Mouse (Mus musculus) layer of hippocampus, adult 18-20 months (tissue): ENCODE measurements at regions not wholly inside any gene's neighbourhood (a gene's known extent, or its start where the extent isn't known, plus 50 kb on each side); places are given as distances from the start of the nearest gene placed in this dataset.
A peak's percentile ranks its signal among the peaks of the same experiment; 100 is the strongest.

Experiments used
- DNase-seq, 2 experiments: peaks; one replicate each; pipeline ENCODE4 v3.0.0; 2022; ENCODE audit warnings: low spot score in 2 of 2

DNA sequence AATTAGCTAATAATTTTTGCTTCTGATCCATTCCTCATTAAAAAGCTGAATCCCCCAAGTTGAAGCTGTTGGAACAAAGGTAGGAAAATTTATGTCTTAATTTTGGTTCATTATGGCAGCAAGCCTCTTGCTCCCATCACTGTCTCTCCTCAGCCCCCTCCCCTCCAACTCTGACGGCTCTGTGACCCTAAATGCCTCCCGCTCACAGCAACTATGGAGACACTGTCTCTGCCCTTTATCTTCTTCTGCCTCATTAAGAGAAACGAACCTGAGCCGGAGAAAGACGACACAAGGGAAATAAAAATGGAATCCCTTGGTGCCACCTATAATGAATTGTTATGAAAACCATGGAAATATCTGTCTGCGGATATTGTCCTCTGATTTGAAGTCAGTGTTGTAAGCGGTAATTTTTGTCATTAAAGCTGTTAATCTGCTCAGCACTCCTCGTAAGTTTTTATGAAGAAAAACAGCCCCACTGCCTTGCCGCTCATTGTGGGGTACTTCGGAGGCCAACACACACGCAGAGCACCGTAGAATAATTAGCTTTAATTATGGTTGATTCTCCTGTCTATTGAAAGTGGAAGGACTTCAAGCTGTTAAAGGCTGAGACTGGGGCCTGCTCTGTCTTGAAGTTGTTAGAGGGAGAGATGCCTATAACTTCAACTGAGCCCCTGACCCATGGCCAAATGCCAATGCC, 208.1 kb upstream of the Clint1 start:
- DNase-seq = no peak

DNA sequence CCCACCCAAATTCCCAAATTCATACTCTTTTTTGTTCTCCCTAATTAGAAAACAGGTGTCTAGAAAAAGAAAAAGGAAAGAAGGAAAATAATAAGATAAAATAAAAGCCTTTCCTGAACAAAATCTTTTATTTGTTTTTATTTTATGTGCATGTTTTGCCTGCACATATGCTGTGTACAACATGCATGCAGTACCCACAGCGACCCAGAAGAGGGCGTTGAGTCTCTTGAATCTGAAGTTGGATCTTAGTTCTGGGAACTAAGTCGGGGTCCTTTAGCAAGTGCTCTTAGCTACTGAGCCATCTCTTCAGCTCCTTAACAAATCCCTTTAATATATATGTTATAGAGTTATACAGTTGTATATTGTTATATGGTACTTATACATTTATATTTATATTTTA, 206.0 kb upstream of the Clint1 start:
- DNase-seq = no peak

DNA sequence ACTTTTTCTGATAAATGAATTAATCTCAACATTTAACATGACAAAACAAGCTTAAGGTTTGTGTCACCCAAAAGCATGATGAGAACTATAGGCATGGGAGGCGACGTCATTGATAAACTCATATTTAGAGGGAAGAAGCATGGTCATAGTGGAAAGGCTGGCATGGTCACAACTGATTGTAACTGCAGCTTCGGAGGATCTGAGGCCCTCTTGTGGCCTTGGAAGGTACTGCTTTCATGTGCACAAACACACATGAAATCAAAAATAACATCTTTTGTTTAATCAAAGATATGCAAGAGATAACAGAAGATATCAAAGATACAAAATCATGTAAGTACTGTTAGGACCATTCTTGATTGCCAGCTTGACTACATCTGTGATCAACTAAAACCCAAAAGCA, 204.0 kb upstream of the Clint1 start:
- no peak for DNase-seq

DNA sequence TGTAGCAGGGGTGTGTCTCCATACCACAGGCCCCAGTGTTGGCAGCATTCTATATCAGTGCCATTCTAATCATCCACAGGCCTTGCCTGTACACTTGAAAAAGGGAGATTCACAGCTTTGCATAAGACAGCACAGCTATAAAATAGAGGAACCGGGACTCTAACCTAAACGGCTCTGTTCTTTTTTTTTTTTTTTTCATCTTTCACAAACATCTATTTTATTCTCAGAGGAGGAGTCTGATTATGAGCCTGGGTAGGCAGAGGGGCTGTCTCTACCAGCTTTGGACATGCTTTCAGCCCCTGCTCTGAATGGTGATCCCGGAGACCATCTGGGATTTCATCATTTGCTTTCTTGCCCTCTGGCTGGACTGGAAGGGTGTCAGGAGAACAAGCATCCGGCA, 195.6 kb upstream of the Clint1 start:
- no peak for DNase-seq

DNA sequence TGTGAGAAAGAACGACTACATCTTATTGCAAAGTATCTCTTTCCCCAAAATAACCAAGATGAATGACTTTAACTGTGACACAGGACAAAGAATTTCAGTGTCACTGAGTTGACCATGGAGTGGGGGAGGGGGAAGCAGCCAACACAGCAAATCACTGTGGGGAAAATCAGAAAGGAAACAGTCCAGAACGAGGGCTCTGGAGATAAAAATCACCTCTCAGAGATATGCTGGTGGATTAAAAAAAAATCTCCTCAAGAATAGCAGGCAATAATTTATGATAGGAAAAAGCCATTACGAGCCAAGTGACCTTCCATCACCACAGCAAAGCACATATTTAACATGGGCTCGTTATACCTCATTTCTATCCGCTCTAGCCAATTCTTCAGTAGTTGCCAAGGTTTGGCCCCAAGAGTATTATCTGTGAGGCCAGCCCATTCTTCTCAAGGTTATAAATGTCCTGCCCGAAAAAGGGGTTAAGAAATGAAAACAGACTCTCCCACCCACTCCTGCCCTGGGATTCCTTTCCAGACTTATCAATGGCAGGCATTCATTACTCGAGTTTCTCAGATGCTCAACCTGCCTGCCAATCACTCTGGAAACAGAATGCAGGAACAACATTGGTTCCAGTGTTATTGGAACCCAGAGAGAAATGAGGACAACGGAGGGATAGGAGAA, 181.6 kb upstream of the Clint1 start:
- no peak for DNase-seq

DNA sequence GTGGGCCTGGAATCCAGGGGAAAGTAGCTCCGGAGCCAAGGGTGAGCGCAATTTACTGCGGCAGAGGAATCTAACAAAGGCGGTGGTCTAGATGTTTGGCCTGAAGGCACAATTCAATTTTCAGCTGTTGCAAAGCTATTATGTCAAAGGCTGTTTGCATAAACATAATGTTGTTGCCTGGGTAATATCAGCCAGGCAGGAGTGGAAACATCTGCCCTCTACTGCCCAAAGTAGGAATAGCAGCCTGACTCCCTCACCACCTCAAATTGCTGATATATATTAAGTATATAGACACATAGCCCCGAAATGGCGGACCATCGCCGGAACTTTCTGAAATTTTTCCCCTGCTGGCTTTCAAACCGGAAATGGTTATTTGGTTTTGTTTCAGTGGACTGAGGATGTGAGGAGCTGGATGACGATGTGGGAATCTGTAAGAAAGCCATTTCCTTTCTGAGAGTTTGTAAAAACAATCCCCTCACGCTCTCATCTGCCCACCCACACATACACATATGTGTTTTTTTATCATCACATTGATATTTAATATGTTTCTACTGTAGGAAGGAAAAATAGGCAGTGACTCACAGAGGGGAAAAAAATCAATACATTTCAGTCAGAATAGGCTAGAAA, 173.1 kb upstream of the Clint1 start:
- DNase-seq = peak; percentile 52 to 84

DNA sequence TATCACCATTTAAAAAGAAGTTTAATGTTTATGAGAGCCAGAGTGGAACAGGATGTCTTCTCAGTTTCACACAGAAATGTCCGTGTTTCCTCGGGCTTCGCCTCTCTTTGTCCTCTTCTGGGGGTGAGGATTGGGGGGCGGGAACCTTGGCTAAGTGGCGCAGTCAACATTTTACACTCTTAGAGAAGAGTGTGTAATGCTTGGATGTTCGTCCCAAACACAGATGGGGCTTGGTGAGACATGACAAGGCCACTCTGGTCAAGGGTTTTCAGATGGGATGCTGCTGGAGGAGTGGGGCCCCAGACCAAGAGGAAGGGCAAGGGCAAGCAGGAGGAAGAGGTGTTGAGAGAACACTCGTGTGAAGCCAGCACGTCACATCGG, 172.6 kb upstream of the Clint1 start:
- no peak for DNase-seq

DNA sequence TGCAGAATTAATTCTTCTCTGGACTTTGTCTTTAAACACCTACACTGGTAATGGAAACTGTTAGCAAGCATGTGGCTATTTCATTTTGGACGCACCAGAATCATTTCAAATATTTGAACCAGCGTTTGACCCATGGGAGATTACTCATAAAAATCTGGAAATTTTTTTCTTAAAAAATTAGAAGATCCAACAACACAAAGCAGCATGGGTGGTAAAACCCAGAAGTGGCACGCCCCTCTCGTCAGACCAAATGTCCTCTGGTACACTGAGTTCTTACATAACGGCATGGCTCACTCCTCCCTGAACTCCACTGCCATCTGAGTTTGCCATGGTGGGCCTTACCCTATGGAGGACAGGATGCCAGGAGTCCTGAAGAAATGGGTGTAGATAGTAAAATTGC, 166.3 kb upstream of the Clint1 start:
- DNase-seq = no peak

DNA sequence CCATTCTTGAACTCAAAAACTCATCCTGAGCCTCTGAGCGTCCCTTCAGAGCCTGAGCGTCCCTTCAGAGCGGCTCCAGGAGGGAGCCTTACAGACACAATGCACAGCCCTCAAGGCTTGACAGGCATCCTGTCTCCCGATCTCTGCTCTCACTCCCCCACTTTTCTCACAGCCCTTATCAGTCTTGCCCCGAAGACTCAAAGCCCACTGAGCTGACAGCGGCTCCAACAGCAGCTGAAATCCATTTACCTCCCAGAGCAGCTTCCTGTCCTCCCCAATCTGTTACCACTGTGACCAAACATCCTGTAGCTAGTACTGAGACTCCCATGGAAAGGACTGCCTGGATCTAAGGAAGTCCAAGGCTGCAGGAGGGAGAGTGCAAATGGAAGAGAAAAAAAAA, 158.6 kb upstream of the Clint1 start:
- no peak for DNase-seq

DNA sequence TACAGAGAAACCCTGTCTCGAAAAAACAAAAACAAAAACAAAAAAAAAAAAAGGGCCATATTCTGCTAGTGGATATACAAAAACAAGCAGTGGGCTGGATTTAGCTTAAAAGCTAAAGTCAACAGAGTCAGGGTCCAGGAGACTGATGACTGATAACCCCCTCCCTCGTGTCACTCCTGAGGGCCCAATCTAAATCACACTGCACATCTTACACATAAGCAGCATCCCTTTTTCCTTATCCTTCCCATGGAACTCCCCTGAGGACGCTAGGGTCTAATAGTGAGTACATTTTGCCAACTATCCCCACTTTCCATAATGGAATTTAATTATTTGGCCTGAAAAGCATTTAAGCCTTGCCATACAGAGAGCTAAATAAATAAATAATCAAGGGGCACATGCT, 150.3 kb upstream of the Clint1 start:
- DNase-seq = no peak

DNA sequence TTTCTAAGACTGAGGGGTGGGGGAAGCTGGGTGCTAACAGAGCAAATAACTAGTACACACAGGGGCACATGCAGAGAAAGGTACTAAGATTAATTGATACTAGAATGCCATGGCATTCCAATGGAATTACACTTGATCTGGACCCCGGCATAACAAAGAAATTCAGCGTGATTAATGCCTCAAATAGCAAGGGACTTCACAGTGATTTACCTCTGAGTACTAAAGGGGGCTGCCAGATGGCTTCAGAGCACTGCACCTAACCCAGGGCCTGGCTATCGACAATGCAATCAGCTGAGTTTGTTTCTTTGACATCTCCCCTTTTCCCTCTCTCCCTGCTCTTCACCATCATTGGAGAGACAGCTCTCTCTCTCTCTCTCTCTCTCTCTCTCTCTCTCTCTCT, 148.9 kb upstream of the Clint1 start:
- DNase-seq = no peak

DNA sequence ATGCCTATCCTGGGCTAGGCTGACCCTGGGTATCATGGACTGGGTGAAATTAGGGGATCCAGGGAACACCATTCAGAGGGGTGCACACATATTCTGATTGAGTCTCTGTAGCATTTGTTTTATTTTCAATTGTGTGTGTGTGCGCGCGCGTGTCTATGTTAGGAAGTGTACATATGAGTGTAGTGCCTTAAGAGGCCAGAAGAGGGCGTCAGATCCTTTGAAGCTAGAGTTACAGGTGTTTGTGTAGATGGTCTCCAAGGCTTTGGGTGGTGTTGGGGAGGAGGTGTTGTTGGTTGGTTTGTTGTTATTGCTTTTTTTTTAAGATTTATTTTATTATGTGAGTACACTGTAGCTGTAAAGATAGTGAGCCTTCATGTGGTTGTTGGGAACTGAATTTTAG, 147.4 kb upstream of the Clint1 start:
- DNase-seq = no peak

DNA sequence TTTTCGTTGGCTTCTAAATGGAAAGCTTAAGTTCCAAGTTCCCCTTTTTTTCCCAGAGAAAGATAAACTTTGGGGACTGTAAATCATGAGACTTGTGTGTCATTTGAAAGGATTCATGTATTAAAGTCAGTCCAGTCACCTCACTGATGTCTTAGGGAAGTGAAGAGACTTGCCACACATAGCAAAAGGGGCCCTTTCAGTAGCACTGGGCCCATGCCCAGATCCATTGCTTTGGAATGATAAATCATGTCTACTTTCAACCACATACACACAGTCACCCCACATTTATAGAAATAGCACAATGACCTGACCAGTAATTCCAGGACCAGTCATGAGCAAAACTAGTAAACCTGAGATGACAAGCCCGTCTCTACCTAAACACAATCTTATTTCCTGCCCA, 133.2 kb upstream of the Clint1 start:
- no peak for DNase-seq

DNA sequence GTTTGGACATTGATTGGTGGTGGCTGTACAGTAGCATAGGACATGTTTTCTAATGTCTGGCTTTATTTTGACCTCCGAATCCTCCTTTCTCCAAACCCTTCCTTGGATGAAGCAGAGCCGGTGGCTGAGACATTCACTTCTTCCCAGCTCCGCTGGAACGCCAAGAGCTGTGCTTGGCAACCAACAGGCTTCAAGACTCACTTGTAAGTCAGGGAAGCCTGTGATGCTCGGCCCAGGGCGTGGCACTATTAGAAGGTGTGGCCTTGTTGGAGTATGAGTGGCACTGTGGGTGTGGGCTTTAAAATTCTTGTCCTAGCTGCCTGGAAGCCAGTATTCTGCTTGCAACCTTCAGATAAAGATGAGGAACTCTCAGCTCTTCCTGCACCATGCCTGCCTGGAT, 132.0 kb upstream of the Clint1 start:
- DNase-seq = no peak

DNA sequence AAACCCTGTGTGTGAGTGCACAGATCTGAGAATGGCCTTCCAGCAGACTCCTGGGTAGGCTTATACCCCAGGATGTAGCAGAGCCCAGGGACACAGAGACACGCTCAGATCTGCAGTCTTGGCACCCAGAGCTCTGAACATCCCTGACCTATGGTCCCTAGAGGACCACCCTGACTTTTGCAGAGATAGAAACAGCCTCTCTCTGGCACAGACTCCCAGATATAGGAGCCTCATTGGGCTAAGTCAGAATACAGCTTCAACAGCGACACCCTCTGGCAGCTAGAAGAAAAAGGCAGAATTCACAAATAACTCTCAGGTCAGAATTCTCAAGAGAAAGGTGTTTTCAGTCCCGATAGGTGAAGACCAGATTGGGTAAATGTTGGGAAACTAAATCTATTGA, 115.3 kb upstream of the Clint1 start:
- no peak for DNase-seq

DNA sequence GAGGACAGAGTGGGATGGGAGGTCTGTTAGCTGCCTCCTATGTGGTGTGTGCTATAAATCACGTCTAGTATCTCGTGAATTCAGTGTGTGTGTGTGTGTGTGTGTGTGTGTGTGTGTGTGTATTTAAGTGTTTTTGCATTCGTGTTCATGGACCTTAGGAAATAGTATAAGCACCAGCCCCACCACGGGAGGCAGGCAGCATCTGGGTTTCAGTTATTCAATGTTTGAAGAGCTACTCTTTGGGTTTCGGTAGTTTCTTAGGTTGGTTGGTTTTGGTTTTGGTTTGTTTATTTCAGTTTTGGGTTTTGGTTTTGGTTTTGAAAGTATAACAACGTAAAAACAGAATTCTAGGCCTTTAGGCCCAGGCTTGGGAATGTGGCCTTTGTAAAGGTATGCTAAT, 113.5 kb upstream of the Clint1 start:
- no peak for DNase-seq

DNA sequence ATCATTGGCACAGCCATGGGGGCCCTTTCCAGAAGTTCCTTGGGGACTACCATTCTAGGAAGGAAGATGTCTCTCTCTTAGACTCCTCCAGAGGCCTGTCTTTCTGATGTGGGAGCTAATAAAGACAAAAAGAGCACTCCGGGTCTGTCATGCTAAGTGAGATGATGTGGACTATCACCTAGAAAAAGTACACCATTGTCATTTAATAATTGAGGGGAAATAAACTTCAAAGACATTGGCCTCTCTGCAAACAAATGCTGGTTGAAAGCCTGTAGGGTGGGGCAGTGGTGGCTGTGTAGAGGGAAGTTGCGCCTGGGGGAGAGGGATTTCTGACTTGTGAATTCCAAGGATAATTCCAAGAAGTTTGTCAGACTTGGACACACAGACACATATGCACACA, 105.9 kb upstream of the Clint1 start:
- DNase-seq = no peak

DNA sequence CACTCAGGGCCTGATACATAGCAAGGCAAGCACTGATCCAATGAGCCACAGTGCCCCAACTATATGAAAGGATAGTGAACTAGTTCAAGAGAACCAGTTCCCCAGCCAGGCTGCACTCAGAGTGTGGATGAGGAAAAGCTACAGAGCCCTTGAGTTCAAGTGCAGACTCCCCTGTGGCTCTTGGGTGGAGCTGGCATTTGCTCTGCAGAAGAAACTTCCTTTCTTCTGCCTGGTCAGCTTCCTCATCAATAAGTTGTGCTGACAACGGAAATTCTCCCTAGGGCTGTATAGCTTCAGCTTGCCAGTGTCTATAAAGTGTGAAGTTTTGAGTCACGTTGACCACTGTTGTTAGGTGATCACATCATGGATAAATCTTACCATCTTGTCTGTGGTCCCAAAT, 101.6 kb upstream of the Clint1 start:
- no peak for DNase-seq

DNA sequence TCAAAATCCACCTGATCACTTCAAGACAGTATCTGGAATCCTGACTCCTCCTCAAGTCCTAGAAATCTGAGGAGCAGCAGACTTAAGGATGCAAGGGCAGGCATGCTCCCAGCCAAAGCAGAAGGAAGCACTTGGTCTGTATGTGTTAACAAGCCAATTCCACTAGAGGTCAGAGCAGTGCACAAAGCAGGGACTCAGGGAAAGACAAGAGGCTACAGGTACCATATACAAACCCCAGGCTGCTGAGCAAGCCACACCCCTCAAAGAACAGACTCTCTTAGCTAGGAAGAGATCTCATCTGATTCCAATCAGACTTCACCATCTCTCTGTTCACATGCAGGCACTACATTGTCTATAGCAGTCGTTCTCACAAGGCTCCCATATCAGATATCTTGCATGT, 99.6 kb upstream of the Clint1 start:
- peak in 1 of 2 experiments; percentile 37 for DNase-seq

DNA sequence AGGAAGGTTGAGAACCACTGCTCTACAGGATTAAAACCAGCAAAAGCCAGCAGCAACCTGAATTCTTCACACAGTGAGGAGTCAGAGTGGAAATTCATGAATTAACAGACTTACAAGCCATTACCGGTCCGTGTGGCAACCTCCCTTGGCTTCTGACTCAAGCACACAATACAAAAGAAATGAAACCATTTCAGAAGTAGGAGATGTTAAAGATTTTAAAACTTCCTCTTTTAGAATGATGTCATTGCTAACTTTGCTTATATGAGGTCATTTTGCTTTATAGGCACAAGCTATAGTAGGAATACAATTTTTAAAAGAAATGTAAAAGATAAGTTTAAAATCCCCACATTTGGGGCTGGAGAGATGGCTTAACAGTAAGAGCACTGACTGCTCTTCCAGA, 99.1 kb upstream of the Clint1 start:
- DNase-seq = no peak

DNA sequence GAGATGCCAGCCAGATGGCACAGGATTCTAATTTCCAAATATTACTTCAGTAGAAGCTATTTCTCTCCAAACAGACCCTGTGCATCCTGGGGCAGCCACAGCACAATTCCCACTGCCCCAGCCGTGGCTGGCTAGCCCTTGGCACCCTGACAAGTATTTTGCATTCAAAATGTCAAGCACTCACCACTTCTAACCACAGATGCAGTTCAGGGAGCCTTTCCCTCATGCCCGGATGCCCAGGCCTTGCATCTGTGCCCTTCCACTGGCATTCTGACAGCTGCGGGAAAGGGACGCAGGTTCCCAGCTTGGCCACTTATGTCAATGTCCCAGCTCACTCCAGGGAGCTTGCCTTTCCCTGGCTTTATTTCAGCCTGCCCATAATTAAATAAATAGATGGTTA, 84.8 kb upstream of the Clint1 start:
- no peak for DNase-seq

DNA sequence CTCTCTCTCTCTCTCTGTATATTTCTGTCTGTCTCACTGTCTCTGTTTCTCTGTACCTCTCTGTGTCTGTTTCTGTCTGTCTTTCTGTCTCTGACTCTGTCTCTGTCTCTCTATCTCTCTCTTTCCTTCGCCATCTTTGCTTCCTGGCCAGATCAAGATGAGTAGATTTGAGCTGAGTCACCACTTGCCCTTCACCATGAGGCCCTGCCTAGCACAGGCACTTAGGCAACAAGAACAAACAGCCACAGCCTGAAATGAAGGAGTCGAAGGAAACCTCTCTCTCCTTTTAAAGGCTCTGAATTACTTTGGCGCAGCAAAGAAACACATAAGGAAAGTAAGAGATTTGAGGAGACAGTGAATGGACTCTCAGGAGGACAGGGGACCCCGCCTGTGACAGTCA, 69.4 kb upstream of the Clint1 start:
- DNase-seq = no peak

DNA sequence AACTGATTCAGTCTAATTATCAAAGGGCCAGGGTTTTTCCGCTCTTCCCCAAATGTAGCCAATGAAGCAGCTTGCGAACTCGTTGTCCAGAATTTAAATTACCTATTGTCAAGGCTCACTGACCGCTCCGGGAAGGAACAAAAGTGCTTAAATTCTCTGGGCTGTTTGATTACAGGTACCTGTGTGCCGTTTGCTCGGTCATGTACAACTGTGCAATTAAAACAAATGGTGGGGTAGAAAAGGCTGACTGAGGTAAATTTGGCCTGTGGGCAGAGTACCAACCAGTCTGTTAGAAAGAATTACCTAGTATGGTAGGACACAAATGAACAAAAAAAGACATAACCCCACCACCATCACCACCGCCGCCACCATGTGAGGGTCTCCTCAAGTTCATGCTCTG, 66.0 kb upstream of the Clint1 start:
- DNase-seq = no peak
